Mouse (Mus musculus): ENCODE results near the gene Mycbp2. TPM values are rescaled to one million over a fixed set of nuclear protein-coding genes. Genes with fewer than 3 reads are reported as not detected.

The Mycbp2 gene
- polyA plus RNA-seq, 1 experiment: 17.8 TPM

DNA sequence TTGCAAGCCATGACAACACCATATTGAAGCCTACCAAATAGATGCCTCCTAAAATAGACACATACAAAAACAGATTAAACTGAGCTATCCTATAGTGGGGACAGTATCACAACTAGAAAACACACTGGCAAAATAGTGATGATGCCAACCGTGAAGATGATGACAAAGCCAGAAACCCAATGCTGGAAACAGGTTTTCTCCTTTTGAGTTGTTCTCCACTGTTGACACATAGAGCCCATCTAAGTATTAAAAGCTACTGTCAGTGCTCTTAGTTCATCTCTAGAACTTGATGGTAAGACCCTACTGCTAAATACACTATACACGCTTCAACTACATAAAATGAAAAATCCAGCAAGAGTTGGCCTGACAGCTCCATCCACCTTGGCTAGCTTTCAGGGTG is 86.2 kb downstream of the Mycbp2 start:
- Histone ChIP-seq H3K27me3 (replicated peaks; ENCODE audit: control insufficient read depth, insufficient read depth, low read length) (no peaks in the 10 kb centered on the region), H3K4me3 (ENCODE audit: insufficient read depth, low read depth, low read length) (no peak overlapping the region), H3K4me1 (ENCODE audit: control insufficient read depth, insufficient read depth, low read length) (no peaks in the 10 kb centered on the region), H3K27ac (ENCODE audit: insufficient read depth, low read depth, low read length) (no peak overlapping the region), H3K36me3 (ENCODE audit: control insufficient read depth, insufficient read depth, low read length) (peaks cover 7% of the 10 kb centered on the region)
- DNase-seq: no peak
- TF ChIP-seq POLR2A (IDR thresholded peaks at IDR 0.05; ENCODE audit: low read depth, low read length): no peak
- TF ChIP-seq CTCF (conservative IDR thresholded peaks at IDR 0.05; ENCODE audit: insufficient read depth, insufficient read length, low read depth, low read length): no peak
- 99% methylated on average over 2 of the region's 2 CpGs for WGBS

DNA sequence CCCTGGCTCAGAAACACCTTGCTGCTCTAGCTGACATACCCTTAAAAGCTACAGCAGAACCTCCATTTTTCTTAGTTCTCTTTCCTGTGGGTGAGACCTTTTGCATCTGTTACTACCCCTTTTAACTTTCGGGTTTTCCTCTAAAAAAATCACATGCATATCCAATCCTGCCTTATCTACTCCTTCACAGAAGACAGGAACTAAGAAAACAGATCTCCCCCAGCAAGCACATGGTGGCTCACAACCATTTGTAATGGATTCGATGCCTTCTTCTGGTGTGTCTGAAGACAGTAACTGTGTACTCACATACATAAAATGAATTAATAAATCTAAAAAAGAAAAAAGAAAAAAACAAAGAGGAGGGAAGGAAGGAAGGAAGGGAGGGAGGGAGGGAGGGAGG is 87.9 kb downstream of the Mycbp2 start:
- TF ChIP-seq POLR2A (IDR thresholded peaks at IDR 0.05; ENCODE audit: low read depth, low read length): no peak
- DNase-seq: no peak
- no peak overlapping the region for H3K27ac ChIP-seq (ENCODE audit: insufficient read depth, low read depth, low read length)
- 92% methylated on average over 2 of the region's 2 CpGs for WGBS
- no peaks in the 10 kb centered on the region for H3K4me1 ChIP-seq (ENCODE audit: control insufficient read depth, insufficient read depth, low read length)
- H3K4me3 ChIP-seq (ENCODE audit: insufficient read depth, low read depth, low read length): no peak overlapping the region
- no peaks in the 10 kb centered on the region for H3K27me3 ChIP-seq (replicated peaks; ENCODE audit: control insufficient read depth, insufficient read depth, low read length)
- H3K36me3 ChIP-seq (ENCODE audit: control insufficient read depth, insufficient read depth, low read length): peaks cover 7% of the 10 kb centered on the region

DNA sequence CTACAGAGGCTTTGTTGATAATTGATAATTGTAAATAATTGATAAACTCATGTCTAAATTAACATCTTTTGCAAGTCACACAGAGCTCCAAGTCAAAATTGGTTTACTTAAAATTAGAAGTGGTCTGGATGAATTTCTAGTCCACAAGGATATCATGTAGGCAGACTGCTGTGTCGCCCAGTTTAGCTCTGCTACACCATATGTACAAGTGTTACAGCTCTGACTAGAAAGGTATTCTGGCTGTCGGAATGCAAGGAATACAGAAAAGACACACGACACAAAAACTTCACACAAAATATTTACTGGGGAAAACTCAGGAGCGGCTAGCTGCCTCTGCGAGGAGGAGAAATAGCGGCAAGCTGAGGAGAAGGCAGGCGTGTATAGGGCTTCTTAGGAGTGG is 89.7 kb downstream of the Mycbp2 start:
- Histone ChIP-seq H3K4me3 (ENCODE audit: insufficient read depth, low read depth, low read length) (no peak overlapping the region), H3K27ac (ENCODE audit: insufficient read depth, low read depth, low read length) (no peak overlapping the region), H3K27me3 (replicated peaks; ENCODE audit: control insufficient read depth, insufficient read depth, low read length) (no peaks in the 10 kb centered on the region), H3K4me1 (ENCODE audit: control insufficient read depth, insufficient read depth, low read length) (no peaks in the 10 kb centered on the region), H3K36me3 (ENCODE audit: control insufficient read depth, insufficient read depth, low read length) (peaks cover 7% of the 10 kb centered on the region)
- WGBS: 96% methylated on average over 7 of the region's 7 CpGs
- TF ChIP-seq CTCF (conservative IDR thresholded peaks at IDR 0.05; ENCODE audit: insufficient read depth, insufficient read length, low read depth, low read length) (no peak), POLR2A (IDR thresholded peaks at IDR 0.05; ENCODE audit: low read depth, low read length) (no peak)
- DNase-seq: no peak

DNA sequence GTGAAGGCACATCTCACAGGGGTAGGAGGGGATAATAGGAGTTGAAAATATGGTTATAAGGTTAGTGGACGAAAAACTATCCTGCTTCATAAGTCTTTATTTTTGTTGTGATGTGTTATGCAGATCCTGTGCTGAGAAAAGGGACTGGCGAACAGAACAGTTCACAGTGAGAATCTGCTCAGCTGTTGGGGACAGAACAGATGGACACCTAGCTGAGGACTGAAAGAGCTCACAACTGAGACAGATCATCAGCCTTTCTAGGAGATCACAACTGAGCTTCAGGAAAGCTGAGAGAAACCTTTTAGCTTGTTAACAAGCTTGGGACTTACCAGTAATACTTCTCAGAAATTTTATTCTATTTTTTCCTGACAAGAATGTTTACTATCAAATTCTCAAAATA is 92.3 kb downstream of the Mycbp2 start:
- WGBS: 96% methylated on average over 2 of the region's 2 CpGs
- Histone ChIP-seq H3K27ac (ENCODE audit: insufficient read depth, low read depth, low read length) (no peak overlapping the region), H3K36me3 (ENCODE audit: control insufficient read depth, insufficient read depth, low read length) (peaks cover 7% of the 10 kb centered on the region; the same call in 1 of the 2 replicates), H3K4me1 (ENCODE audit: control insufficient read depth, insufficient read depth, low read length) (no peaks in the 10 kb centered on the region), H3K4me3 (ENCODE audit: insufficient read depth, low read depth, low read length) (no peak overlapping the region), H3K27me3 (replicated peaks; ENCODE audit: control insufficient read depth, insufficient read depth, low read length) (no peaks in the 10 kb centered on the region)
- TF ChIP-seq POLR2A (IDR thresholded peaks at IDR 0.05; ENCODE audit: low read depth, low read length): no peak
- no peak for TF ChIP-seq CTCF (conservative IDR thresholded peaks at IDR 0.05; ENCODE audit: insufficient read depth, insufficient read length, low read depth, low read length)
- no peak for DNase-seq

DNA sequence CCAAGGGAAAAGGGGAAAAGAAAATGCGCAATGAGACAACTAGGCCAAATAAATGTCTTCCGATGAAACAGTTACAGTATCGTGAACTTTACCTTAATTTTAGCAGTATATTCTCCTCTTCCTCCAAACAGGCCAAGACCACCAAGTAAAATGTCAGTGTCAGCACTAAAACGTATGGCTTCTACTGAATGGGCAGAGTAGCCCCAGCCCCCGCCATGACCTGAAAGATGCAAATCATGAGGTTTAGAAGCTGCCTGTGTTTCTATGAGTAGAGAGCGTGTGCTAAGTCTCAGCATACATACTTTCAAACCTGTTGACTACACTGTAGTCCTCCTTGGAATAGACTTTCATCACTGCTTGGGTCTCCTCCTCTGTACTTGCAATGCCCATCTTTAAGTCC is 104.6 kb downstream of the Mycbp2 start:
- no peak overlapping the region for H3K4me3 ChIP-seq (ENCODE audit: insufficient read depth, low read depth, low read length)
- H3K27me3 ChIP-seq (replicated peaks; ENCODE audit: control insufficient read depth, insufficient read depth, low read length): no peaks in the 10 kb centered on the region
- H3K36me3 ChIP-seq (ENCODE audit: control insufficient read depth, insufficient read depth, low read length): peaks cover 3% of the 10 kb centered on the region
- WGBS: 93% methylated on average over 6 of the region's 6 CpGs
- H3K27ac ChIP-seq (ENCODE audit: insufficient read depth, low read depth, low read length): no peak overlapping the region
- no peak for TF ChIP-seq POLR2A (IDR thresholded peaks at IDR 0.05; ENCODE audit: low read depth, low read length)
- no peak for TF ChIP-seq CTCF (conservative IDR thresholded peaks at IDR 0.05; ENCODE audit: insufficient read depth, insufficient read length, low read depth, low read length)
- no peak for DNase-seq
- H3K4me1 ChIP-seq (ENCODE audit: control insufficient read depth, insufficient read depth, low read length): no peaks in the 10 kb centered on the region

DNA sequence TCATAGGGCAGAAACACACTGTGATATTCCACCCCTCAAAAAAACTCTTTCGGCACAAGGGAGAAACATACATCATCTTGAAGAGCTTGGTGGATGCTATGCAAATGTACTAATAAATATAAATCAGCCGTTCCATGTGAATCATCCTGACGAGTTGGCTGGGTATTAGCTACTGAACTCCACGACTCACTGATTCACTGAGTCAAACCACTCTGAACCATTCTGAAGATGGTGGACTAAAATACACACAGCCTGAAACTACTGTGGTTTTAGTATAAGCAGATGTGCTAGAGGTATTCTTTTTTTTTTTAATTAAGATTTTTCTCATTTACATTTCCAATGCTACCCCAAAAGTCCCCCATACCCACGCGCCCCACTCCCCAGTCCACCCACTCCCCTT is 111.8 kb downstream of the Mycbp2 start:
- no peak for DNase-seq
- Histone ChIP-seq H3K4me3 (ENCODE audit: insufficient read depth, low read depth, low read length) (no peak overlapping the region), H3K36me3 (ENCODE audit: control insufficient read depth, insufficient read depth, low read length) (no peaks in the 10 kb centered on the region), H3K4me1 (ENCODE audit: control insufficient read depth, insufficient read depth, low read length) (no peaks in the 10 kb centered on the region), H3K27me3 (replicated peaks; ENCODE audit: control insufficient read depth, insufficient read depth, low read length) (no peaks in the 10 kb centered on the region), H3K27ac (ENCODE audit: insufficient read depth, low read depth, low read length) (no peak overlapping the region)
- TF ChIP-seq CTCF (conservative IDR thresholded peaks at IDR 0.05; ENCODE audit: insufficient read depth, insufficient read length, low read depth, low read length) (no peak), POLR2A (IDR thresholded peaks at IDR 0.05; ENCODE audit: low read depth, low read length) (no peak)
- WGBS: 94% methylated on average over 6 of the region's 6 CpGs

DNA sequence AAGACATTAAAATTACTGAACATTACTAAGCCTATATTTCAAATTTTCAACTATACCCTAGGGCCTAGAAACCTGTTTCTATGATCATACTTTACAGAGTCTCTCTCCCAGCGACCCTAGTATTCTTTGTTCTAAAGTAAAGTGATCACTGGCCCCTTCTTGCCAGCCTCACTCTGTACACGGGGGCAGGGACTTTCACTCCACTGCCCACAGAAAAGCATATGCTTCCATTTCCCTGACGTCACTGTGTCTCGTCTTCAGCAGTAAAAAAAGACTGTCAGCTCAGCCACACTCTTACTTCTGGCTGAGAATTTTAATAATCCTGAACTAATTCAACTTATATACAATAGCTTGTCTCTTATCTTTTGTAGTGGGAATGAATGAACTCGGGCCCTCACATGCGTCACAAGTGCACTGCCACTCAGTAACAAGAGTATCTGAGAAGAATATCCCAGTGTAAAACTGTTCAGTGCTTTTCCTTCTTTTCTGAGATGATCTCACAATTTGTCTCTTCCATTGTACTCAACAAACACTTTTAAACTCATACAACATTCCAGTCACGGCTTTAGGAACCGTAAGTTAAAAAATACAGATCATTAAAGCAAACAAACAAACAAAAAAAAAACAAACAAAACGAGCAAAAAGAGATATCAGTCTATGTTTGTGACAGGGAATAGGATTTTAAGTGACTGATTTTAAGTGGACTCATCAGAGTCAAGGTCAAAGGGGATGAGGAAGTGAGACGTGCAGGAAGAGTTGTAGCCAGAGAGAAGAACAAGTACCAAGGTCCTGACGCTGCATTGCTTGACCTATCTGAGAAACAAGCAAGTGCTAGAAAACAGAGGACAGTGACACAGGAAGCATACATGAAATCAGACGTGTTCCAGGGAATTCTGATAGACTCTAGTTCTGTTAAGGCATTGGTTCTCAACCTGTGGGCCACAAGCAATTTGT is 112.7 kb downstream of the Mycbp2 start:
- TF ChIP-seq POLR2A (IDR thresholded peaks at IDR 0.05; ENCODE audit: low read depth, low read length): no peak
- no peak for TF ChIP-seq CTCF (conservative IDR thresholded peaks at IDR 0.05; ENCODE audit: insufficient read depth, insufficient read length, low read depth, low read length)
- Histone ChIP-seq H3K4me3 (ENCODE audit: insufficient read depth, low read depth, low read length) (no peak overlapping the region), H3K27ac (ENCODE audit: insufficient read depth, low read depth, low read length) (no peak overlapping the region), H3K36me3 (ENCODE audit: control insufficient read depth, insufficient read depth, low read length) (no peaks in the 10 kb centered on the region), H3K27me3 (replicated peaks; ENCODE audit: control insufficient read depth, insufficient read depth, low read length) (no peaks in the 10 kb centered on the region), H3K4me1 (ENCODE audit: control insufficient read depth, insufficient read depth, low read length) (no peaks in the 10 kb centered on the region)
- WGBS: 73% methylated on average over 12 of the region's 12 CpGs
- DNase-seq: no peak
